Mouse (Mus musculus): Measurements from ENCODE around the gene Rpl32.

DNA sequence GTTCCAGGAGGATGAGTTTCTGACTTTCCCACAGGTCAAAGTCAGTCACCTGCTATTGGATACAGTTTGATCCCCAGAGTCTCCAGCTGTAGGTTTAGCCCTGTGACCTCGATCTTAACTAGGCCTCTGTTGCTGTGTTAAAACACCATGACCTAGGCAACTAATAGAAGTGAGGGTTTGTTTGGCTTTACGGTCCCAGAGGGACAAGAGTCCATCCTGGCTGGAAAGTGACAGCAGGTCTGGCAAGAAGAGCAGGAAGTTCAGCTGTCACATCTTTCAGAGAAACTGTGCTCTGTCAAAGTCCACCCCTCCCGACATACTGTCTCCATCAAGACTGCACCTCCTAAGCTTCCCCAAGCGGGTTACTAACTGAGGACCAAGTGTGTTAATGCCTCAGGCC lies 37.7 kb downstream of the Rpl32 start:
- TF ChIP-seq CTCF (IDR thresholded peaks at IDR 0.05; ENCODE audit: extremely low read depth, insufficient read depth, low read length) = no peak
- TF ChIP-seq POLR2A (IDR thresholded peaks at IDR 0.05; ENCODE audit: extremely low read depth, insufficient read depth, low read length) = no peak
